Mouse (Mus musculus) kidney, postnatal 25 days (tissue): ENCODE data around the gene Tdrd3.

ENCODE experiments used
- DNase-seq, 2 experiments: peaks; one replicate each; pipeline ENCODE4 v3.0.0; 2021; ENCODE audit warnings: mixed read lengths in 2 of 2

Gene Tdrd3

GRCm38 (mm10) chr14:87455630-87456175 is 39.3 kb downstream of the Tdrd3 start:
- no peak for DNase-seq

- no peak for DNase-seq
Observed at GRCm38 (mm10) chr14:87459777-87460176, 43.3 kb downstream of the Tdrd3 start.

GRCm38 (mm10) chr14:87461543-87461942 is 45.1 kb downstream of the Tdrd3 start:
- no peak for DNase-seq

GRCm38 (mm10) chr14:87463963-87464654 is 47.7 kb downstream of the Tdrd3 start:
- DNase-seq = peak; percentile 56 to 87

- peak in 1 of 2 experiments; percentile 27 for DNase-seq
Observed at GRCm38 (mm10) chr14:87464655-87465054, 48.2 kb downstream of the Tdrd3 start.

- no peak for DNase-seq
Observed at GRCm38 (mm10) chr14:87467586-87467985, 51.1 kb downstream of the Tdrd3 start.

GRCm38 (mm10) chr14:87471521-87471920 is 55.1 kb downstream of the Tdrd3 start:
- no peak for DNase-seq

GRCm38 (mm10) chr14:87472782-87473181 is 56.3 kb downstream of the Tdrd3 start:
- no peak for DNase-seq

- DNase-seq = no peak
Observed at GRCm38 (mm10) chr14:87475721-87476359, 59.4 kb downstream of the Tdrd3 start.

- no peak for DNase-seq
Observed at GRCm38 (mm10) chr14:87478339-87478951, 62.0 kb downstream of the Tdrd3 start.

- no peak for DNase-seq
Observed at GRCm38 (mm10) chr14:87485888-87486287, 69.4 kb downstream of the Tdrd3 start.

GRCm38 (mm10) chr14:87497955-87498594 is 81.6 kb downstream of the Tdrd3 start:
- DNase-seq = no peak

GRCm38 (mm10) chr14:87505924-87506323 is 89.5 kb downstream of the Tdrd3 start:
- DNase-seq = no peak

- DNase-seq = no peak
Observed at GRCm38 (mm10) chr14:87515281-87515680, 98.8 kb downstream of the Tdrd3 start.

- no peak for DNase-seq
Observed at GRCm38 (mm10) chr14:87517381-87517780, 100.9 kb downstream of the Tdrd3 start.

- DNase-seq = no peak
Observed at GRCm38 (mm10) chr14:87531847-87532246, 115.4 kb downstream of the Tdrd3 start.

GRCm38 (mm10) chr14:87537127-87537819 is 120.8 kb downstream of the Tdrd3 start:
- no peak for DNase-seq

GRCm38 (mm10) chr14:87549986-87550385 is 133.5 kb downstream of the Tdrd3 start:
- DNase-seq = no peak

GRCm38 (mm10) chr14:87552211-87552610 is 135.8 kb downstream of the Tdrd3 start:
- DNase-seq = no peak

- DNase-seq = no peak
Observed at GRCm38 (mm10) chr14:87563841-87564240, 147.4 kb downstream of the Tdrd3 start.

- peak in 1 of 2 experiments; percentile 4 for DNase-seq
Observed at GRCm38 (mm10) chr14:87566211-87566610, 149.8 kb downstream of the Tdrd3 start.

- DNase-seq = no peak
Observed at GRCm38 (mm10) chr14:87567034-87567461, 150.6 kb downstream of the Tdrd3 start.
